ENCODE assay signal across 15 mouse cellular contexts in the genomic region with DNA sequence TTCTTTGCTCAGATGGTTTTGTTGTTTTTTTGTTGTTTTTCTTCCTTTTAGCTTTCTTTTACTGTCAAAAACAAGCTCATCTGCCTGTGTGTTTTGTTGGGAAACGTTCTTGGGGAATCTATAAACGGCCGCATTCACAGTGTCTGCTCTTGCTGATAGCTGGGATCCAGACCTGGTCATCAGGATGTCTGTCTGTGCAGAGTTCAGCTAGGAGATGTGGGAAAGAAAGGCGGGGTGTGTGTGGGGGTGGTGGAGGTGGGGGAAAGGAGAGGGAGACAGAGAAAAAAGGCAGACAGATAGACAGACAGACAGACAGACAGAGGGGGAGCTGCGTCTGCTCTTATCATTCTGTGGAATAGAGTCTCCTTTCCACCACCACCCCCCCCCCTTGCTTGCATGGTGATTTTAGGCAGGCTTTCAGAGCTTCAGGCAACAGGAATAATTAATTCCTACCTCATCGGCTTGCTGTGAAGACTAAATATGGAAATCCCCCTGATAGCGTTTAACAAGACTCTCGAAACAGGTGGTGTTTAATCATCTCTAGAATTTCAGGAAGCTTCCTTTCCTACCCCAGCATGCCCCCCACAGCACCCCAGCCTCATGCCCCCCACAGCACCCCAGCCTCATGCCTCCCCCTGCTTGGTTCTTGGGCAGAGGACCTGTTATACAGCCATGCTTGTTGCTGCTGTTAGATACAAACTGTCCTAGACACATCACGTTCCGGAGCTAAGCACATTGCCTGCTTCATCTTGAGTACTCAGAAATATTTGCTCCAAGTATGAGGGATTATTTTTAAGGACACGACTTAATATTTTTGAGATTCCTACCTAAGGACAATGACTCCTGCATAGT.
DNase-seq lines count a peak whose midpoint lies in the region; ATAC-seq and TF ChIP-seq lines count a peak whose summit lies in the region.
"Had no signal": no experiment of that assay in that cellular context is flagged by ENCODE, and none has a peak within 500 bp of the region (broad histone marks: within the 10 kb centered on the region; RNA-seq: fewer than 3 reads in every experiment).

No protein-coding gene starts in this region.

- 76% methylated on average over 11 of the region's 11 CpGs for WGBS in kidney, embryonic 15.5 days
- WGBS in forebrain, embryonic 13.5 days: 47% methylated on average over 11 of the region's 11 CpGs
- WGBS in hindbrain, embryonic 14.5 days: 53% methylated on average over 11 of the region's 11 CpGs
- 47% methylated on average over 11 of the region's 11 CpGs for WGBS in midbrain, embryonic 15.5 days

- H3K9ac ChIP-seq in kidney, embryonic 15.5 days: no peak overlapping the region
- peak overlapping the region; percentile 38; the same call in 1 of the 2 replicates for H3K9ac ChIP-seq in forebrain, embryonic 13.5 days
- no peak overlapping the region for H3K9ac ChIP-seq in hindbrain, embryonic 14.5 days
- no peak overlapping the region for H3K9ac ChIP-seq in midbrain, embryonic 15.5 days
- H3K9ac ChIP-seq: liver, embryonic 13.5 days had no signal

- no peak for DNase-seq in kidney, postnatal 10 days
- no peak for DNase-seq in hindbrain, embryonic 14.5 days (ENCODE audit: low spot score)
- DNase-seq in testis, postnatal 10 days (ENCODE audit: low spot score): no peak
- DNase-seq in adrenal gland, postnatal 14 days: no peak
- DNase-seq in left cerebral cortex, adult 2 months (ENCODE audit: extremely low spot score in 1 of 2, low spot score in 2 of 2): no peak
- DNase-seq: adrenal gland, adult 2 months; cerebellum, postnatal 14 days; kidney, adult 8-10 months; liver, embryonic 13.5 days had no signal

- no peak for ATAC-seq in kidney, embryonic 15.5 days (replicated peaks; ENCODE audit: low FRiP score)
- ATAC-seq in forebrain, embryonic 13.5 days: peak; percentile 72; the same call in 1 of the 2 replicates
- ATAC-seq in hindbrain, embryonic 14.5 days (ENCODE audit: low FRiP score): peak; percentile 41
- ATAC-seq in midbrain, embryonic 15.5 days (replicated peaks): peak; percentile 48
- ATAC-seq: lung, postnatal 0 days had no signal

- H3K4me3 ChIP-seq in kidney, embryonic 15.5 days (replicated peaks): no peak overlapping the region
- H3K4me3 ChIP-seq in forebrain, embryonic 13.5 days: no peak overlapping the region
- H3K4me3 ChIP-seq in hindbrain, embryonic 14.5 days (replicated peaks; ENCODE audit: low read length): no peak overlapping the region
- H3K4me3 ChIP-seq in midbrain, embryonic 15.5 days: no peak overlapping the region
- no peak overlapping the region for H3K4me3 ChIP-seq in left cerebral cortex, adult 2 months
- H3K4me3 ChIP-seq: erythroblast, embryonic 14.5 days; limb, embryonic 10.5 days; liver, embryonic 13.5 days had no signal

- no peaks in the 10 kb centered on the region for H3K27me3 ChIP-seq in kidney, embryonic 15.5 days
- no peaks in the 10 kb centered on the region for H3K27me3 ChIP-seq in forebrain, embryonic 13.5 days
- H3K27me3 ChIP-seq in hindbrain, embryonic 14.5 days (ENCODE audit: control insufficient read depth, insufficient read depth, low read length): no peaks in the 10 kb centered on the region
- H3K27me3 ChIP-seq in midbrain, embryonic 15.5 days (replicated peaks): no peaks in the 10 kb centered on the region; the same call in 1 of the 2 replicates
- H3K27me3 ChIP-seq: liver, embryonic 13.5 days had no signal

- no peak for TF ChIP-seq CTCF in left cerebral cortex, adult 2 months (IDR thresholded peaks at IDR 0.05)

- no peaks in the 10 kb centered on the region for H3K9me3 ChIP-seq in kidney, embryonic 15.5 days (replicated peaks)
- no peaks in the 10 kb centered on the region for H3K9me3 ChIP-seq in forebrain, embryonic 13.5 days (replicated peaks)
- H3K9me3 ChIP-seq in hindbrain, embryonic 14.5 days (ENCODE audit: control insufficient read depth, low read length): no peaks in the 10 kb centered on the region
- no peaks in the 10 kb centered on the region for H3K9me3 ChIP-seq in midbrain, embryonic 15.5 days
- H3K9me3 ChIP-seq: limb, embryonic 10.5 days; liver, embryonic 13.5 days had no signal

- peaks cover 6% of the 10 kb centered on the region; the same call in 1 of the 2 replicates for H3K4me1 ChIP-seq in kidney, embryonic 15.5 days
- H3K4me1 ChIP-seq in forebrain, embryonic 13.5 days: peaks cover 46% of the 10 kb centered on the region
- H3K4me1 ChIP-seq in hindbrain, embryonic 14.5 days (replicated peaks; ENCODE audit: control insufficient read depth, insufficient read depth, low read length): peaks cover 7% of the 10 kb centered on the region
- peaks cover 17% of the 10 kb centered on the region for H3K4me1 ChIP-seq in midbrain, embryonic 15.5 days
- H3K4me1 ChIP-seq: limb, embryonic 10.5 days; liver, embryonic 13.5 days had no signal

- intact Hi-C loops in left cerebral cortex, adult 2 months (cut with DNase I): no loop called here

- no peak overlapping the region for H3K4me2 ChIP-seq in kidney, embryonic 15.5 days
- no peak overlapping the region for H3K4me2 ChIP-seq in forebrain, embryonic 13.5 days
- no peak overlapping the region for H3K4me2 ChIP-seq in hindbrain, embryonic 14.5 days (replicated peaks)
- no peak overlapping the region for H3K4me2 ChIP-seq in midbrain, embryonic 15.5 days
- H3K4me2 ChIP-seq: liver, embryonic 13.5 days had no signal

- H3K36me3 ChIP-seq in kidney, embryonic 15.5 days: peaks cover 70% of the 10 kb centered on the region
- peaks cover 53% of the 10 kb centered on the region for H3K36me3 ChIP-seq in forebrain, embryonic 13.5 days (ENCODE audit: poor library complexity, severe bottlenecking)
- H3K36me3 ChIP-seq in hindbrain, embryonic 14.5 days (replicated peaks; ENCODE audit: control insufficient read depth, insufficient read depth): peaks cover 7% of the 10 kb centered on the region
- H3K36me3 ChIP-seq in midbrain, embryonic 15.5 days (replicated peaks): no peaks in the 10 kb centered on the region
- H3K36me3 ChIP-seq: liver, embryonic 13.5 days had no signal

- peak overlapping the region; percentile 41; the same call in 1 of the 2 replicates for H3K27ac ChIP-seq in kidney, embryonic 15.5 days
- H3K27ac ChIP-seq in forebrain, embryonic 13.5 days: peak overlapping the region; percentile 67
- H3K27ac ChIP-seq in hindbrain, embryonic 14.5 days: peak overlapping the region; percentile 72
- peak overlapping the region; percentile 58 for H3K27ac ChIP-seq in midbrain, embryonic 15.5 days
- H3K27ac ChIP-seq in left cerebral cortex, adult 2 months: no peak overlapping the region
- H3K27ac ChIP-seq: limb, embryonic 10.5 days; liver, embryonic 13.5 days had no signal
